Mouse (Mus musculus) liver, embryonic 11.5 days (tissue): ENCODE data around the gene 2610042L04Rik. TPM values are rescaled to one million over a fixed set of nuclear protein-coding genes. Genes with fewer than 3 reads are reported as not detected.
"Not testable (repeated sequence)": the region's sequence is repeated elsewhere in the genome, so short reads cannot be mapped to it uniquely, and the experiment has no call there.

Source experiments
- ATAC-seq: fragments of 200-750 bp; cut with Nextera tagmentation; replicated peaks from 2 replicates; pipeline ENCODE4 v1.8.0; 2017; ENCODE audit warnings: moderate number of reproducible peaks, mild to moderate bottlenecking, moderate TSS enrichment, moderate library complexity; ENCODE audit not compliant: low FRiP score
- DNase-seq: peaks from one replicate; pipeline ENCODE4 v3.0.0-alpha.2; 2017; ENCODE audit warnings: low spot score
- H3K27ac ChIP-seq: fragments of 300-500 bp; sonication (generic); 2 replicates; pipeline ENCODE4 v1.5.1; 2014; ENCODE audit warnings: mild to moderate bottlenecking, low read depth, low read length, control low read depth
- H3K27me3 ChIP-seq: fragments of 300-500 bp; sonication (generic); replicated peaks from 2 replicates; pipeline ENCODE4 v1.6.1; 2014; ENCODE audit warnings: low read length, mixed read lengths; ENCODE audit not compliant: control insufficient read depth, insufficient read depth
- H3K36me3 ChIP-seq: fragments of 300-500 bp; sonication (generic); 2 replicates; pipeline ENCODE4 v1.6.1; 2014; ENCODE audit warnings: mild to moderate bottlenecking, low read length, moderate library complexity, mixed read lengths; ENCODE audit not compliant: control insufficient read depth, insufficient read depth
- H3K4me1 ChIP-seq: fragments of 300-500 bp; sonication (generic); replicated peaks from 2 replicates; pipeline ENCODE4 v1.6.1; 2014; ENCODE audit warnings: low read length, mixed read lengths; ENCODE audit not compliant: control insufficient read depth, insufficient read depth
- H3K4me2 ChIP-seq: fragments of 300-500 bp; sonication (generic); 2 replicates; pipeline ENCODE4 v1.6.1; 2014; ENCODE audit warnings: mild to moderate bottlenecking, control low read depth, moderate library complexity
- H3K4me3 ChIP-seq: fragments of 300-500 bp; sonication (generic); 2 replicates; pipeline ENCODE4 v1.5.1; 2014; ENCODE audit warnings: low read depth, low read length, control low read depth
- H3K9ac ChIP-seq: fragments of 300-500 bp; sonication (generic); 2 replicates; pipeline ENCODE4 v1.6.1; 2014; ENCODE audit warnings: low read depth, low read length, control low read depth
- H3K9me3 ChIP-seq: fragments of 300-500 bp; sonication (generic); 2 replicates; pipeline ENCODE4 v1.6.1; 2016; ENCODE audit warnings: low read length, inconsistent platforms, mixed read lengths; ENCODE audit not compliant: control insufficient read depth
- WGBS: fragments of 180-500 bp; shearing (Covaris S2); extraction: QIAGEN DNeasy Blood & Tissue Kit; methylation state at CpG from one replicate; pipeline ENCODE4 v1.1.7; 2014; 5-methylcytosine and 5-hydroxymethylcytosine counted together
- polyA plus RNA-seq: library from polyadenylated mRNA; unstranded; fragments of >200 nt; fragmentation: Nextera tagmentation; extraction: Ambion mirVana; gene quantifications from 2 replicates; pipeline ENCODE4 v1.2.1, GENCODE M21; 2014

The 2610042L04Rik gene
- polyA plus RNA-seq = not detected in 2 replicates

GRCm38 (mm10) chr14:4334476-4335080 is at the start of gene 2610042L04Rik:
2610042L04Rik (plus strand) TSS chr14:4334763.
- not testable (repeated sequence) for H3K9ac ChIP-seq, ATAC-seq, H3K36me3 ChIP-seq, H3K27ac ChIP-seq, H3K4me1 ChIP-seq, H3K27me3 ChIP-seq, H3K9me3 ChIP-seq
- peak within 1 kb of the TSS; percentile 5; the same call in 1 of the 2 replicates for H3K4me3 ChIP-seq
- peak within 1 kb of the TSS; percentile 50 for H3K4me2 ChIP-seq
- DNase-seq = peak; percentile 26
- WGBS = 2% methylated on average over 26 of the region's 48 CpGs

GRCm38 (mm10) chr14:4316983-4317382 is 17.6 kb upstream of the 2610042L04Rik start, which contains the start of gene Gm3149:
Gm3149 (plus strand) TSS chr14:4317283.
- H3K9me3 ChIP-seq, H3K4me1 ChIP-seq, H3K4me3 ChIP-seq, ATAC-seq, H3K9ac ChIP-seq, H3K36me3 ChIP-seq, DNase-seq, H3K27ac ChIP-seq, H3K4me2 ChIP-seq, H3K27me3 ChIP-seq: not testable (repeated sequence)
- no CpG with 5 or more reads among the region's 1 CpGs for WGBS

GRCm38 (mm10) chr14:4335506-4335905 is 943 bp downstream of the 2610042L04Rik start:
- 4% methylated on average over 7 of the region's 8 CpGs for WGBS
- not testable (repeated sequence) for H3K27me3 ChIP-seq, H3K9ac ChIP-seq, H3K4me1 ChIP-seq, DNase-seq, H3K4me2 ChIP-seq, H3K4me3 ChIP-seq, H3K9me3 ChIP-seq, H3K27ac ChIP-seq, H3K36me3 ChIP-seq, ATAC-seq

GRCm38 (mm10) chr14:4368991-4369390 is 34.4 kb downstream of the 2610042L04Rik start:
- not testable (repeated sequence) for H3K27me3 ChIP-seq, H3K36me3 ChIP-seq, H3K9me3 ChIP-seq, H3K4me2 ChIP-seq, H3K9ac ChIP-seq, H3K4me3 ChIP-seq, H3K4me1 ChIP-seq, H3K27ac ChIP-seq, DNase-seq, ATAC-seq
- WGBS = 83% methylated on average over 1 of the region's 3 CpGs

GRCm38 (mm10) chr14:4369691-4370090 is 35.1 kb downstream of the 2610042L04Rik start:
- not testable (repeated sequence) for H3K36me3 ChIP-seq, ATAC-seq, H3K4me1 ChIP-seq, H3K27me3 ChIP-seq, H3K9me3 ChIP-seq, H3K9ac ChIP-seq, DNase-seq, H3K4me2 ChIP-seq, H3K27ac ChIP-seq, H3K4me3 ChIP-seq
- WGBS = 66% methylated on average over 3 of the region's 3 CpGs

- not testable (repeated sequence) for ATAC-seq, H3K27me3 ChIP-seq, H3K36me3 ChIP-seq, H3K4me3 ChIP-seq, H3K27ac ChIP-seq, DNase-seq, H3K4me2 ChIP-seq, H3K9ac ChIP-seq, H3K9me3 ChIP-seq, H3K4me1 ChIP-seq
These were observed 43.3 kb downstream of the 2610042L04Rik start for GRCm38 (mm10) chr14:4377871-4378270.

GRCm38 (mm10) chr14:4385606-4386005 is 51.0 kb downstream of the 2610042L04Rik start:
- not testable (repeated sequence) for H3K27ac ChIP-seq, ATAC-seq

GRCm38 (mm10) chr14:4392841-4393530 is 58.4 kb downstream of the 2610042L04Rik start:
- not testable (repeated sequence) for H3K4me1 ChIP-seq, ATAC-seq, H3K9me3 ChIP-seq, H3K9ac ChIP-seq, H3K4me3 ChIP-seq, H3K27ac ChIP-seq, H3K36me3 ChIP-seq, H3K27me3 ChIP-seq, DNase-seq, H3K4me2 ChIP-seq
- 100% methylated on average over 3 of the region's 6 CpGs for WGBS

More at GRCm38 (mm10) chr14:4385606-4386005, 51.0 kb downstream of the 2610042L04Rik start:
- not testable (repeated sequence) for H3K4me2 ChIP-seq, H3K4me1 ChIP-seq, H3K4me3 ChIP-seq, H3K9me3 ChIP-seq, H3K36me3 ChIP-seq, H3K27me3 ChIP-seq, H3K9ac ChIP-seq, DNase-seq

GRCm38 (mm10) chr14:4397226-4397625 is 62.7 kb downstream of the 2610042L04Rik start, which contains the start of gene Gm3159:
Gm3159 (plus strand) TSS chr14:4397526.
- not testable (repeated sequence) for DNase-seq, H3K4me2 ChIP-seq, H3K4me1 ChIP-seq, H3K36me3 ChIP-seq, H3K4me3 ChIP-seq, H3K9ac ChIP-seq, H3K27me3 ChIP-seq, ATAC-seq, H3K27ac ChIP-seq, H3K9me3 ChIP-seq
- WGBS = 56% methylated on average over 1 of the region's 3 CpGs
